Mouse (Mus musculus) E14TG2a.4 (cell line): ENCODE results near the gene Zfp697.
"Not testable (repeated sequence)": the region's sequence is repeated elsewhere in the genome, so short reads cannot be mapped to it uniquely, and the experiment has no call there.

Experiments used
- CTCF ChIP-seq: conservative IDR thresholded peaks from 2 replicates; pipeline ENCODE4 v1.5.1; 2014; ENCODE audit warnings: low read length
- POU5F1 ChIP-seq: IDR thresholded peaks from 2 replicates; pipeline ENCODE4 v1.6.1; 2014; ENCODE audit warnings: low read length, borderline replicate concordance

DNA sequence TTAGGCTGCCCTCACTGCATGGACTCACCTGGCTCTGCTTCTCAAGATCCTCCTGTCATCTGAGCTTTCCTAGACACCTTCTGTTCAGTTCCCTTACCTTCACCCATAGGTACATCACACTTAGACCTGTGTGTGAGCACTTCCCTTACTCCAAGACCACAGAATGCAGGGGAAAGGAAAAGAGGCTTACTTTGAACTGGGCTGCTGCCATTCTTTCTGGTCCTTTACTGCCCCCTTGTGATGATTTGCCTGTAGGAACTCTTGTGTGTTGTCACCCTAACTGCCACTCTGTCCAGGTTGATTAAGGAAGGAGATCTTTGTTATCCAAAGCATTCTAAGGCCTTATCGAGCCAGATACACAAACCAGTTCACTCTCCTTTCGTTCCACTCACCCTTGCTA is 114.5 kb downstream of the Zfp697 start:
- not testable (repeated sequence) for TF ChIP-seq CTCF, POU5F1
